Mouse (Mus musculus) midbrain, embryonic 16.5 days (tissue): ENCODE results near the gene Ttc22. TPM values are rescaled to one million over a fixed set of nuclear protein-coding genes. Genes with fewer than 3 reads are reported as not detected.

ENCODE experiments used
- ATAC-seq: fragments of 200-750 bp; cut with Nextera tagmentation; 2 replicates; pipeline ENCODE4 v1.8.0; 2017; ENCODE audit warnings: moderate TSS enrichment
- H3K27ac ChIP-seq: fragments of 300-500 bp; sonication (generic); 2 replicates; pipeline ENCODE4 v1.5.1; 2014; ENCODE audit warnings: mild to moderate bottlenecking, low read length, mixed read lengths
- H3K27me3 ChIP-seq: fragments of 300-500 bp; sonication (generic); 2 replicates; pipeline ENCODE4 v1.6.1; 2014; ENCODE audit warnings: low read depth, low read length, mixed read lengths; ENCODE audit not compliant: control insufficient read depth, insufficient read depth
- H3K36me3 ChIP-seq: fragments of 300-500 bp; sonication (generic); 2 replicates; pipeline ENCODE4 v1.6.1; 2014; ENCODE audit warnings: mild to moderate bottlenecking, low read length, moderate library complexity, mixed read lengths; ENCODE audit not compliant: control insufficient read depth, insufficient read depth
- H3K4me1 ChIP-seq: fragments of 300-500 bp; sonication (generic); 2 replicates; pipeline ENCODE4 v1.6.1; 2014; ENCODE audit warnings: mild to moderate bottlenecking, low read length, mixed read lengths; ENCODE audit not compliant: control insufficient read depth, insufficient read depth
- H3K4me2 ChIP-seq: fragments of 300-500 bp; sonication (generic); 2 replicates; pipeline ENCODE4 v1.6.1; 2014; ENCODE audit warnings: mild to moderate bottlenecking, low read length, mixed read lengths
- H3K4me3 ChIP-seq: fragments of 300-500 bp; sonication (generic); 2 replicates; pipeline ENCODE4 v1.5.1; 2014; ENCODE audit warnings: low read depth, mild to moderate bottlenecking, low read length, moderate library complexity, mixed read lengths
- H3K9ac ChIP-seq: fragments of 300-500 bp; sonication (generic); 2 replicates; pipeline ENCODE4 v1.6.1; 2014; ENCODE audit warnings: low read depth, low read length, mixed read lengths
- H3K9me3 ChIP-seq: fragments of 300-500 bp; sonication (generic); replicated peaks from 2 replicates; pipeline ENCODE4 v1.6.1; 2014; ENCODE audit warnings: mild to moderate bottlenecking, low read length, mixed read lengths; ENCODE audit not compliant: control insufficient read depth, poor library complexity, severe bottlenecking
- WGBS: fragments of 180-500 bp; shearing (Covaris S2); extraction: QIAGEN DNeasy Blood & Tissue Kit; methylation state at CpG from one replicate; pipeline ENCODE4 v1.1.7; 2014; 5-methylcytosine and 5-hydroxymethylcytosine counted together
- polyA plus RNA-seq: library from polyadenylated mRNA; unstranded; fragments of >200 nt; fragmentation: Nextera tagmentation; extraction: Ambion mirVana; gene quantifications from 2 replicates; pipeline ENCODE4 v1.2.1, GENCODE M21; 2015

The Ttc22 gene
- polyA plus RNA-seq, 1 experiment from 2014 or later, result 4.4 TPM

DNA sequence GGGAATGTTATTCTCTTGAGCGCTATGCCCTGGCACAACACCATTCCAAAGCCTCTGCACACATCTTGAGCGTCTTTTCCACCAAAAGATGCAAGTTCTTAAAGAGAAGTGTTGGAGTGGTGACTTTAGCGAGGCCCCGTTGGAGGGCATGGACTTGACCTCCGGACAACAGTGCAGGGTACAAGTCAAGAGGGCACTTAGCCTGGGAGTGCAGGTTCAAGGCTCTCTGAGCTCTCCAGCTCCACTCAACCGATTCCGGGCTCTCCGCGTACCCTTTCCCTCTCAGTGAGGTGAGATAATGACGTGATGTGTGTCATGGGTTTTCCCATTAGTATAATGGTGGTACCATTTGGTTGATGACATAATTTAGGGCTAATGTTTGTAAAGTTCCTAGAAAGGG, 2.0 kb downstream of the Ttc22 start:
- 91% methylated on average over 10 of the region's 10 CpGs for WGBS
- no peak for ATAC-seq
- H3K27ac ChIP-seq, result no peak overlapping the region
- H3K27me3 ChIP-seq, result peaks cover 22% of the 10 kb centered on the region
- H3K36me3 ChIP-seq, result no peaks in the 10 kb centered on the region
- no peak overlapping the region for H3K9ac ChIP-seq
- peaks cover 10% of the 10 kb centered on the region for H3K4me1 ChIP-seq
- no peaks in the 10 kb centered on the region for H3K9me3 ChIP-seq
- no peak overlapping the region for H3K4me2 ChIP-seq
- no peak overlapping the region for H3K4me3 ChIP-seq

GRCm38 (mm10) chr4:106627809-106628208, 5.6 kb downstream of the Ttc22 start:
- Histone ChIP-seq H3K4me2 (no peak overlapping the region), H3K4me3 (no peak overlapping the region), H3K27me3 (peaks cover 8% of the 10 kb centered on the region), H3K9me3 (no peaks in the 10 kb centered on the region), H3K4me1 (peaks cover 30% of the 10 kb centered on the region), H3K36me3 (no peaks in the 10 kb centered on the region), H3K9ac (no peak overlapping the region), H3K27ac (no peak overlapping the region)
- WGBS, result 69% methylated on average over 5 of the region's 5 CpGs
- no peak for ATAC-seq

DNA sequence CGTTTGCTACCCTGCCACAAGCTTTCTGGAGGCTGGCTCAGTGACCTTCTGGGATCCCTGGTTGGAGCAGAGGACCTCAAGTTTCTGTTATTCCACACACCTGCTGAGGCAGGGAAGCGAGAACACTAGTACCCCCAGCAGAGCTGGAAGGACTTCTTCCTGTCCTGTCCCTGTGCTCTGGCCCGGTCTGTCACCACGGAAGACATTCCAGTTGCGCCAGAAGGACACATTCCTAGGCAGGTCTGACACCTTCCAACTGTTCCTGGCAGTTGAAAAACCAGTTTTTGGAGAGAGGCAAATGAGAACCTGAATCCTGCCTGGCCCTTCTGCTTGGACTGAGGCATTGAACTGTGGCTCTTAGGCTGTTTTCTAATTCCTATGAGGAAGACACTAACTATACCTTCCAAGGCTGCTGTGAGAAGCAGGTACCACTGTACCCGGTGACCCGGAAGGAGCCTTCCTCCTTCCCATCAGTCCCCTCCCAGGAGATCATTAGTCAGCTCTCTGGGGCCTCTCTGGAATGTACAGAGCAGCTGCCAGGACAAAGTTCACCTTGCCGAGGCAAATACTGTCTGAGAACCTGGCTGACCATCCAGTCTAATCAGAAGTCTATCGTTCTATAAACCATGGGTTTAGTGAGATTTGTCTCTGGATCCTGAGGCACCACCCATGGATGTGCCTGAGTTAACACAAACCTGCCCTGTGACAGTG, 6.6 kb downstream of the Ttc22 start:
- Histone ChIP-seq H3K36me3 (no peaks in the 10 kb centered on the region), H3K9ac (no peak overlapping the region), H3K4me1 (peaks cover 39% of the 10 kb centered on the region), H3K9me3 (no peaks in the 10 kb centered on the region), H3K4me2 (no peak overlapping the region), H3K27ac (peak overlapping the region; percentile 91; the same call in 1 of the 2 replicates), H3K27me3 (no peaks in the 10 kb centered on the region; the same call in 1 of the 2 replicates), H3K4me3 (no peak overlapping the region)
- WGBS, result 65% methylated on average over 9 of the region's 9 CpGs
- no peak for ATAC-seq

DNA sequence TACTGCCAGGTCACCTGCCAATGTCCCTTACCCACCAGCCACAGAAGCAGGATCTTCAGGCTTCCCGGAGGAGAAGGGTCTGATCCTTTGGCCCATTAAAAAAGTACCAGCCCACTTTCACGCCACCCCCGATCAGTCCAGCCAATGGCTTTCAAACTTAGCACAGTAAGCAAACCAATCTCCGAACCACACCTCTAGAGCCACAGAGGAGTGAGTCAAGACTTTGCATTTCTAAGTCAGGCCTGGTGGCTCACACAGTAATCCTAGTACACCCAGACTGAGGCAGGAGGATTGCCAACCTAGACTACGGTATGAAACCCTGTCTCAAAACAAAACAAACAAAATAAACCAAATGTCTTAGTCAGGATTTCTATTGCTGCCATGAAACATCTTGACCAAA, 7.1 kb downstream of the Ttc22 start:
- H3K36me3 ChIP-seq, result no peaks in the 10 kb centered on the region
- H3K4me2 ChIP-seq, result no peak overlapping the region
- H3K27me3 ChIP-seq, result no peaks in the 10 kb centered on the region; the same call in 1 of the 2 replicates
- no peak overlapping the region for H3K9ac ChIP-seq
- no peaks in the 10 kb centered on the region for H3K9me3 ChIP-seq
- no peak overlapping the region for H3K4me3 ChIP-seq
- peaks cover 45% of the 10 kb centered on the region for H3K4me1 ChIP-seq
- 78% methylated on average over 5 of the region's 5 CpGs for WGBS
- H3K27ac ChIP-seq, result peak overlapping the region; percentile 91; the same call in 1 of the 2 replicates
- no peak for ATAC-seq

GRCm38 (mm10) chr4:106630333-106631220, 8.3 kb downstream of the Ttc22 start:
- 13% methylated on average over 14 of the region's 14 CpGs for WGBS
- Histone ChIP-seq H3K9me3 (no peaks in the 10 kb centered on the region), H3K36me3 (no peaks in the 10 kb centered on the region), H3K4me3 (no peak overlapping the region), H3K4me2 (peak overlapping the region; percentile 43), H3K27ac (peak overlapping the region; percentile 91), H3K27me3 (no peaks in the 10 kb centered on the region), H3K4me1 (peaks cover 48% of the 10 kb centered on the region), H3K9ac (peak overlapping the region; percentile 61)
- peak; percentile 83 for ATAC-seq

DNA sequence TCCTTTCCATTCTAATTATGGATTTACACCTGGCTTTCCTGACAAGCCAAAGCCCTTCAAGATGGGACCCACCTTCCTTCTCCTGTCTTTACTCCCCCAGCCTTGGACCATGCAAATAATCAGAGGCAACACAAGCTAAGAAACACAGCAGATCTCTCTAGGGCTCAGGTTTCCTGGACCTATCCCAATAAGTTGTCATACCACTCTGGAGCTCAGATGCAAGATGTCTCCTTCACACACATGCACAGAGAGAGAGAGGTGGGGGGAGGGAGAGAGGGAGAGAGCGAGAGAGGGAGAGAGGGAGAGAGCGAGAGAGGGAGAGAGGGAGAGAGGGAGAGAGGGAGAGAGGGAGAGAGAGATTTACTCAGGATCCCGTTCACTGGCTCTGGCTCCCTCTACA, 10.1 kb downstream of the Ttc22 start:
- Histone ChIP-seq H3K27ac (peak overlapping the region; percentile 91), H3K9ac (no peak overlapping the region), H3K27me3 (no peaks in the 10 kb centered on the region), H3K4me3 (no peak overlapping the region), H3K4me2 (no peak overlapping the region), H3K4me1 (peaks cover 40% of the 10 kb centered on the region), H3K9me3 (no peaks in the 10 kb centered on the region), H3K36me3 (no peaks in the 10 kb centered on the region)
- 25% methylated on average over 1 of the region's 3 CpGs for WGBS
- no peak for ATAC-seq

DNA sequence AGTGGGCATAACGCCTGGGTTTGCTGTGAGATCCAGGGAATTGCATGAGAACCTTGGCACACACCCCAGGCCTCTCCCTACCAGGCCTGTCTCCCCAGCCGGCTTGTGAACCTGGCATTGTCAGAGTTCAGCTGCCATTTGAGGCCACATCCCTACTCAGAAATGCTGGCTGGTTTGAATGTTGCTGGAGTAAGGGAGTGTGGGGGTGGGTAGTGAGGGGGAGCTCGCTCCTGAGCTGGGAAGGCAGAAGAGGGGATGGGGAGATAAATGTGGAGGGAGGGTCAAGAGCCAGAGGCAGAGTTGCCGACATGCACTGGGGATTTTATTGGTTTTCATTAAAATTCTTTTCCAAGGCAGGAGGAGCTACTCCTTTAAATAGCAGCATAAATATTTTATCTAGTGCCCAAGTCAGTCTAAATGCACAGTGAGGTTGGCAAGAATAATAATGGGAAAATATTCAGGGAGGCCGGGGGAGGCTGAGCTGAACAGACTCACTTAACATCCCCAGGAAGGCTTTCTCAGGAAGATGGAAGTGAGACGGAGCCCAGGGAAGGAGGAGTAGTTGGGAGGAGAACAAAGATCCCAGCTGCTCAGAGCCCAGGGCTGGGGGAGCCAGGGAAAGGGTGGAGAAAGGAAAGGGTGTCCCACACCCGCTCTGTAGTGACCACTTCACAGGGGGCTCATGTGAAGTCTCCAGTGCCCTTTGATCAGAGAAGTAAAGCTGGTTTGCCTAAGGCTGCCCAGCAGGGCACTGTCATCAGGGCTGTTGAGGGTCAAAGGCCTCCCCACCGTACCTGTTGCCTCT, 11.3 kb downstream of the Ttc22 start:
- WGBS, result 27% methylated on average over 8 of the region's 8 CpGs
- Histone ChIP-seq H3K27ac (peak overlapping the region; percentile 91), H3K27me3 (no peaks in the 10 kb centered on the region), H3K9me3 (no peaks in the 10 kb centered on the region), H3K4me3 (no peak overlapping the region; the same call in 1 of the 2 replicates), H3K4me2 (peak overlapping the region; percentile 42), H3K36me3 (no peaks in the 10 kb centered on the region), H3K9ac (peak overlapping the region; percentile 52; the same call in 1 of the 2 replicates), H3K4me1 (peaks cover 40% of the 10 kb centered on the region)
- ATAC-seq, result peak; percentile 51

DNA sequence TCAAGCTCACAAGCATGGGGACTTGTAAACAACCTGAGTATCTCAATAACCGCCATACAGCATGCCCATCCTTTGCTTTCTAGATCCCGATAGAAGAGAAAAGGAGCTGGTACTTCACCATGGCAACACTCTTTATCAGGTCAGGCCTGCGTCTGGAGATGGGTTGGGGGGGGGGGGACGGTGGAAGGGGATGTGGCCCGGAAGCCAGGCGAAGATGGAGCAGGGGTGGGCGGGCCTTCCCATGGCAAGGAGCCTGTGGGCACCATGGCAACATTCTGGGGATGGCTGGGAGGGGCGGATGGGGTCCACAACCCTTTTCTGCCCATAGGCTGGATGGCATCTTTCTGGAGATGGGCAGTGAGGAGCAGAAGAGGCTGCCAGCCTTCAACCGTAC, 11.9 kb downstream of the Ttc22 start:
- 33% methylated on average over 9 of the region's 9 CpGs for WGBS
- Histone ChIP-seq H3K36me3 (no peaks in the 10 kb centered on the region), H3K4me1 (peaks cover 40% of the 10 kb centered on the region), H3K9me3 (no peaks in the 10 kb centered on the region), H3K4me2 (peak overlapping the region; percentile 42), H3K9ac (peak overlapping the region; percentile 52; the same call in 1 of the 2 replicates), H3K27ac (peak overlapping the region; percentile 91), H3K27me3 (no peaks in the 10 kb centered on the region), H3K4me3 (no peak overlapping the region; the same call in 1 of the 2 replicates)
- ATAC-seq, result peak; percentile 15; the same call in 1 of the 2 replicates
